Mouse (Mus musculus) liver, embryonic 16.5 days (tissue): ENCODE data around the gene H2al1k. TPM values are rescaled to one million over a fixed set of nuclear protein-coding genes. Genes with fewer than 3 reads are reported as not detected.
A peak's percentile ranks its signal among the peaks of the same experiment; 100 is the strongest.
"Not testable (repeated sequence)": the region's sequence is repeated elsewhere in the genome, so short reads cannot be mapped to it uniquely, and the experiment has no call there.

ENCODE experiments used
- ATAC-seq: fragments of 200-750 bp; cut with Nextera tagmentation; 2 replicates; pipeline ENCODE4 v1.8.0; 2017; ENCODE audit warnings: low read depth, mild to moderate bottlenecking, moderate number of reproducible peaks, moderate library complexity
- H3K27ac ChIP-seq: fragments of 300-500 bp; sonication (generic); 2 replicates; pipeline ENCODE4 v1.5.1; 2014; ENCODE audit warnings: mild to moderate bottlenecking, low read length
- H3K27me3 ChIP-seq: fragments of 300-500 bp; sonication (generic); 2 replicates; pipeline ENCODE4 v1.6.1; 2014; ENCODE audit warnings: low read depth, low read length, mixed read lengths; ENCODE audit not compliant: control insufficient read depth, insufficient read depth
- H3K36me3 ChIP-seq: fragments of 300-500 bp; sonication (generic); 2 replicates; pipeline ENCODE4 v1.6.1; 2014; ENCODE audit warnings: mild to moderate bottlenecking; ENCODE audit not compliant: control insufficient read depth, insufficient read depth
- H3K4me1 ChIP-seq: fragments of 300-500 bp; sonication (generic); 2 replicates; pipeline ENCODE4 v1.6.1; 2014; ENCODE audit warnings: low read depth, low read length, mixed read lengths; ENCODE audit not compliant: control insufficient read depth
- H3K4me2 ChIP-seq: fragments of 300-500 bp; sonication (generic); 2 replicates; pipeline ENCODE4 v1.6.1; 2014; ENCODE audit warnings: low read depth, low read length, mixed read lengths
- H3K4me3 ChIP-seq: fragments of 300-500 bp; sonication (generic); 2 replicates; pipeline ENCODE4 v1.5.1; 2014; ENCODE audit warnings: low read depth, mild to moderate bottlenecking, low read length
- H3K9ac ChIP-seq: fragments of 300-500 bp; sonication (generic); 2 replicates; pipeline ENCODE4 v1.6.1; 2014; ENCODE audit warnings: low read depth, low read length
- H3K9me3 ChIP-seq: fragments of 300-500 bp; sonication (generic); replicated peaks from 2 replicates; pipeline ENCODE4 v1.6.1; 2016; ENCODE audit warnings: low read length; ENCODE audit not compliant: control insufficient read depth
- WGBS: fragments of 180-500 bp; shearing (Covaris S2); extraction: QIAGEN DNeasy Blood & Tissue Kit; methylation state at CpG from one replicate; pipeline ENCODE4 v1.1.7; 2014; ENCODE audit not compliant: insufficient replicate concordance; 5-methylcytosine and 5-hydroxymethylcytosine counted together
- polyA plus RNA-seq: library from polyadenylated mRNA; unstranded; fragments of >200 nt; fragmentation: Nextera tagmentation; extraction: Ambion mirVana; gene quantifications from 2 replicates; pipeline ENCODE4 v1.2.1, GENCODE M21; 2015

The H2al1k gene
- polyA plus RNA-seq: not detected in 2 replicates

DNA sequence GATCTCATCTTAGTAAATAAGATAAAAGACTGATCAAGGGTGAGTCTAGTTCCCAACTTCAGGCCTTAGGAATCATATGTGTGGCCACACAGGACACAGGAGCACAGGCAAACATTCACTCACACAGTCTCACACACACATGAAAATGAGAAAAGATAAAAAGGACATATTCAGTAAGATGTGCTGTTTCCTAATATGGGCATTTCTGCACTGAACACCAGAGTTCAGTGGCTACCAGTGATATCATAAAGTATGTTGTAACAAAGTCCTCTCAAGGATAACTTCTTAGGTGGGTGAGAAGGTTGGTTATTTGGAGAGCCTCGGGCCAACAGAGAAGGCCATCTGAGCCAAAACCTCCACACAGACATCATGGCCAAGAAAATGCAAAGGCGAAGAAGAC, at the start of gene H2al1k:
TSS of gene H2al1k (plus strand) at position 301 of the 400 bp plus-strand sequence.
- not testable (repeated sequence) for ATAC-seq, H3K4me2 ChIP-seq, H3K4me1 ChIP-seq, H3K27ac ChIP-seq, H3K9ac ChIP-seq, H3K9me3 ChIP-seq, H3K4me3 ChIP-seq, H3K36me3 ChIP-seq, H3K27me3 ChIP-seq
- WGBS: no CpG with 5 or more reads among the region's 2 CpGs

DNA sequence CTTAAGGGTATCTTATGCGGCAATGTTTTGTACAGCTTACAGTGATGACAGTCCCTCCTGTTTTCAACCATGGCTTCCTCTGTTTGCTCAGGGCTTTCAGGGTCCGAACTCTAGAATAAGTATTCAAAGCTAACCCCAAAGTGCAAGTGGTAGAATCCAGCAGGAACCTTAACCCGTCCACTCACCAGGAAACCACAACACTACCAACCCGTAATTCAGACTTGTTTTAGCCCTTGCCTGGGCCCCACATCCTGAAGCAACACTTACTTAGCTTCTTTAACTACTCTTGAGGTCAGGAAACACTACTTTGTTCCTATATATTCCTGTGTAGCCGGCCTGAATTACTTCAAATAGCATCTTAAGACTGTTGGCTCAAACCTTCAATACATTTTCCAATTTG, 47.6 kb upstream of the H2al1k start:
- H3K4me3 ChIP-seq: no peak overlapping the region
- no peaks in the 10 kb centered on the region for H3K9me3 ChIP-seq
- H3K36me3 ChIP-seq: no peaks in the 10 kb centered on the region; the same call in 1 of the 2 replicates
- peak overlapping the region; percentile 48 for H3K27ac ChIP-seq
- WGBS: 39% methylated on average over 5 of the region's 5 CpGs
- H3K27me3 ChIP-seq: no peaks in the 10 kb centered on the region
- H3K4me2 ChIP-seq: peak overlapping the region; percentile 17; the same call in 1 of the 2 replicates
- no peak overlapping the region for H3K9ac ChIP-seq
- H3K4me1 ChIP-seq: peaks cover 11% of the 10 kb centered on the region
- no peak for ATAC-seq

DNA sequence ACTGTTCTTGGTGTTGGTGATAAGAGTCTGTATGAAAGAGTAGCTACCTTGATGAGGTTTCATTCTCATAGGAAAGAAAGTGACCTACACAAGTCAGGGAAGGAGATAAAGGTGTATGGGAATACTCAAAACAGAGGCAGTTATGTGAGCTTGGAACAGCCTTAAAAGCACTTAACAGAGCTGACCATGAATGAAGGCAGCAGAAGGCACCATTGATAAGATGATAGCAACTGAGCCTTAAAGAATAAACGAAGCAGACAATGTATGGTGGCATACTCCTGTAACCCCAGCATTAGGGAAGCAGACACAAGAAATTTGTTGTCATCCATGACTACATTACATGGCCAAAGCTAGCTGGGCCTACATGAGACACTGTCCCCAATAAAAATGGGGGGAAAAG, 47.0 kb upstream of the H2al1k start:
- no peak overlapping the region for H3K4me3 ChIP-seq
- H3K27ac ChIP-seq: peak overlapping the region; percentile 59
- no peak overlapping the region for H3K9ac ChIP-seq
- no peaks in the 10 kb centered on the region for H3K9me3 ChIP-seq
- H3K4me2 ChIP-seq: 0 out of 2 replicates have a peak overlapping the region, but pooled peaks have one; percentile 6
- no peaks in the 10 kb centered on the region; the same call in 1 of the 2 replicates for H3K36me3 ChIP-seq
- H3K27me3 ChIP-seq: no peaks in the 10 kb centered on the region
- WGBS: 25% methylated on average over 1 of the region's 1 CpGs
- H3K4me1 ChIP-seq: peaks cover 11% of the 10 kb centered on the region
- ATAC-seq: peak; percentile 27

DNA sequence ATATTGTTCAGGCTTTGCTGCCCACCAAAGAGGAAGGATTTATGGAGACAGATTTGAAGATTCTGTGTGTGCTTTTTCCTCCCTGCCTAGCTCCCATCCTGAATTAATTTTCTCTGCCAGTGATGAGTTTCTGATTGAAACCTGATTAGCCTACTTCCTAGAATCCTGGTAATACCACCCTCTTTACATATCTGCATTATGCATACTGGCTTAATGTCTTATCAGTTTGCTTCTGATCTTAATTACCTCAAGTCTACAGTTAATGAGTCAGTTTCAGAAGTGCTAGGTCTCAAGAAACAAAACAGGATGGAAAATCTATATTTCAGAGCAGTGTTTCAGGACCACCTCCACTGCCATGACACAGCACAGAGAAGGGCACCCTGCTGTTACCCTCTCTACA, 34.0 kb upstream of the H2al1k start:
- H3K36me3 ChIP-seq, H3K4me3 ChIP-seq, H3K4me1 ChIP-seq, H3K27me3 ChIP-seq, H3K27ac ChIP-seq, H3K4me2 ChIP-seq, H3K9me3 ChIP-seq, H3K9ac ChIP-seq: not testable (repeated sequence)
- peak; percentile 64 for ATAC-seq

DNA sequence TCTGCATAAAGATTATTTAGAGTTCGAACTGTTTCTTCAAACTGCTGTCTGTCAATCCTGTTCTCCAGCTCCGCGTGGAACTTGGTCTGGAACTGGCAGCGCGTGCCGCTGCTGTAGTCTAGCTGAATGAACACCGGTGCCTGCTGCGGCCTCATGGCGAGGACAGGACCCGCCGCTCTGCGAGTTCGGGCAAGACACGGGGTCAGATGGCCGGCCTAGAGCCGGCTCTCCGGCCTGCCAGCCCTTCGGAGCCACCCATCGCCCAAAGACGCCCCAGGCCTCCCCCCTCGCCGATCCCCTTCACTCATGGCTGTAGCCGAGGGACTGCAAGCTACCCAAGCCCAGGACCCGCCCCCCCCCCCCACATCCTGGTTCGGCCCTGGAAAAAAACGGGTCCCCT, 22.5 kb upstream of the H2al1k start:
- 84% methylated on average over 23 of the region's 26 CpGs for WGBS
- H3K36me3 ChIP-seq, H3K27ac ChIP-seq, H3K27me3 ChIP-seq, H3K4me1 ChIP-seq, ATAC-seq, H3K4me2 ChIP-seq, H3K9me3 ChIP-seq, H3K4me3 ChIP-seq, H3K9ac ChIP-seq: not testable (repeated sequence)

DNA sequence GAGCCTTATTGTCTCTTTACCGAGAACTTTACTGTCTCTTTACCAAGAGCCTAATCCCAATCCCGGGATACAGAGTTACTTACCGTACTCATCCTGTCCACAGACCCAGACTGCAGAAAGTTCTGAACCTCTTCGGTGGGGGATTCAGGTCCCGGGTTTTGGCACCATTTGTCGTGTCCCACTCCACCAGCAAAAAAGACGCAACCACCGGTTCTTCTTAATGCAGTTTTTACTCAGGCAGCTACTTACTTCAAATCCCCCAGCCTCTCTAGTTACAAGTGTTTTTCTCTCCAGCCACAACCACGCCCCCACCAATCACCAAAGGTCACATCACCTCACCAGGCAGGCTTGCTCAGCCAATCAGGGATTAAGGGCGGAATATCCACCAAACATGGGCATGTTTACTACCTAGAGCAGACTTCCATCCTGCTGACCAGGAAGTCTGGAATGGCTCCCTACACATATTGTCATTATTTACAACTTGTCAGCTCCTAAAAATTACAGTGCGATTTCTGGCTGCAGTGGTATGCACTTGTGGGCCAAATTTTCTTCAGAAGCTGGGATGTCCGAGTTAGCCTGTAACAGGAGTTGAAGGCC, 18.0 kb upstream of the H2al1k start:
- H3K36me3 ChIP-seq, H3K27ac ChIP-seq, H3K27me3 ChIP-seq, H3K4me2 ChIP-seq, H3K4me1 ChIP-seq, H3K4me3 ChIP-seq, ATAC-seq, H3K9ac ChIP-seq, H3K9me3 ChIP-seq: not testable (repeated sequence)
- 73% methylated on average over 12 of the region's 12 CpGs for WGBS

DNA sequence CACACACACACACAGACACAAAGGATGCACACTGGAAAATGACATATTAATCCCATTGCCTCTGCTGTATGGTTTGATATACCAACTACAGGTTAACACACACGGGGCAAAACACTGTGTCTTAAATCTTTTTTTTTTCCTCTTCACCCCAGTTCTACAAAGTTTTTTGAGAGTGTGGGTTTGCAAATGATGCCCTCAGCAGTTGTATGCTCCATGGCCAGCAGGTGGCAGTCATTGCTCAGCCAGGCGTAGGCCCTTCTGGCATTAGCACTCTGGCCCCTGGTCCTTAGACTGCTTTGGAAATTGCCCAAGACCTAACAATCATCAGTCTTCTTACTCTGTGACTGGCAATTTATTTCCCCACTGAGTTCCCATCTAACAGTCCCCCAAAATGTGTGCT, 17.4 kb upstream of the H2al1k start:
- not testable (repeated sequence) for ATAC-seq

DNA sequence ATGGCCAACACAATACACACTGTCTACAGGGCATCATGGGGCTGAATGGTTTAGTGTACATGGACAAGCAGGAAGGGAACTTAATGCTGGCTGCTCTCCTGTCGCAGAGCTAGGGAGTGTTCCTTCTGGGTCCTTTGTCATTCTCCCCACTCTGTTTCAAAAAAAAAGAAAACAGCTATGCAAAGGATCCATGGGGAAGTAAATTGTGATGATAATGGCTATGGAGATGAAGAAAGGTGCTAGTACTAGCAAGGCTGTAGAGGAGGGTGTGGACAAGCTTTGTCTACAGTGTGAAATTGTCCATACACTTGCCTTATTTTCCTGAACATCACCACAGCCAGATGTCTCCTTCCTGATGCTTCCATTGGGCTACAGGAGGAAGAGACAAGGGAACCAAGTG, 15.4 kb upstream of the H2al1k start:
- not testable (repeated sequence) for H3K36me3 ChIP-seq, H3K4me1 ChIP-seq, H3K4me2 ChIP-seq, H3K27me3 ChIP-seq, H3K27ac ChIP-seq, ATAC-seq, H3K9ac ChIP-seq, H3K9me3 ChIP-seq, H3K4me3 ChIP-seq
- WGBS: 53% methylated on average over 1 of the region's 1 CpGs

More for the DNA sequence above, 17.4 kb upstream of the H2al1k start:
- H3K27ac ChIP-seq, H3K36me3 ChIP-seq, H3K9me3 ChIP-seq, H3K9ac ChIP-seq, H3K27me3 ChIP-seq, H3K4me3 ChIP-seq, H3K4me1 ChIP-seq, H3K4me2 ChIP-seq: not testable (repeated sequence)
- 35% methylated on average over 1 of the region's 2 CpGs for WGBS

GRCm38 (mm10) chrX:9374012-9374411, 23.6 kb downstream of the H2al1k start:
- not testable (repeated sequence) for H3K9me3 ChIP-seq, H3K4me2 ChIP-seq, H3K9ac ChIP-seq, ATAC-seq, H3K27ac ChIP-seq, H3K4me1 ChIP-seq, H3K36me3 ChIP-seq, H3K4me3 ChIP-seq, H3K27me3 ChIP-seq
- 8% methylated on average over 2 of the region's 2 CpGs for WGBS
